Mouse (Mus musculus): ENCODE measurements around the gene Olfr970.
"Not testable (repeated sequence)": the region's sequence is repeated elsewhere in the genome, so short reads cannot be mapped to it uniquely, and the experiment has no call there.

Olfr970 gene

DNA sequence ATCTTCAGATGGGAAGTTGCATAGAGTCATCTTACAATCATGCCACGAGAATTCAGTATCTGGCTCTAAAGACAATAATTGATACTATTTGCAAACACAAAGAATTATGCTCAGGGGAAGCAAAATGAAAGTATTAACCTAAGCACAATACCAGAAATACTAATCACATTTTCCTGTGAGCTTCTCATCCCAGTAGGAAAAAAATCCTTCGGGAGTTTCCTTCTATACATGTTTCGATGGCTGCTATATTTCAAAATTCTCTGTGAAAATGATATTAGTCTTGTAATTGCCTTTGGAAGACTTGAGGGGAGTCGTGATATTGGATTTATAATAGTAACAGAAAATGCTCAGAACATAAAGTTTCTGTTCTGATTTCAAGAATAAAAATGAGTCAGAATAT, at the start of gene Olfr970:
TSS of gene Olfr970 (plus strand) at position 301 of the 400 bp plus-strand sequence.
- no peak for DNase-seq (ENCODE audit: low spot score in 2 of 2)

DNA sequence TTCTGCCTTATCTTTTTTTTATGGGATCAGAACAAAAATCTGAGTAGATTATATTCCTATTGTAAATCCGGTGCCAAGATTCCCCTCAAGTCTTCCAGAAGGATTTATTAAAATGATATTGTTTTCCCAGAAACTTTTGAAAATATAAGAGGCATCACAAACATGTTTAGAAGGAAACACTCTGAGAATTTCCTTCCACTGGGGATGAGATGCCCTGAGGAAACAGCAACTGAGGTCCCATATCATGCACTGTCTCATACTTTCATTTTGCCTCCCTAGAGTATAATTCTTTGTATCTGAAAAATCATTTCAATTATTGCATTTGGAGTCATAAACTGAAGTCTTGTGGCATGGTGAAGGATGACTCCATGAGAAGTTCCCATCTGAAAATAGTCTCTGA, 25.5 kb upstream of the Olfr970 start, which contains the start of gene Olfr968:
TSS of gene Olfr968 (minus strand) at position 101 of the 400 bp plus-strand sequence.
- DNase-seq (ENCODE audit: low spot score in 2 of 2), result no peak

DNA sequence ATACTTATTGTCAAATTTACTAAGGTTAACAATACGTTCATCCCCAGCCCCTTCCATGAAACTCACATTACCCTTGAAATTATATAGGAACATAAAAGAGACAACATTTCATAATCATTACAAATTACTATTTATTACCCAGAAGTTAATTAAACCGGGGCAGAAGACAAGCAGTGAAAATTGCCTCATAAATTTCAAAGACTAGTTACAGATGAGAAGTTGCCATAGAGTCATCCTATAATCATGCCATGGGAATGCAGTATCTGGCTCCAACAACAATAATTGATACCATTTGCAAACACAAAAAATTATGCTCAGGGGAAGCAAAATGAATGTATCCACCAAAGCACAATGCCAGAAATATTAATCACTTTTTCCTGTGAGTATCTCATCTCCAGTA, 18.1 kb upstream of the Olfr970 start, which contains the start of gene Olfr969:
TSS of gene Olfr969 (plus strand) at position 388 of the 400 bp plus-strand sequence.
- no peak for DNase-seq (ENCODE audit: low spot score in 2 of 2)

DNA sequence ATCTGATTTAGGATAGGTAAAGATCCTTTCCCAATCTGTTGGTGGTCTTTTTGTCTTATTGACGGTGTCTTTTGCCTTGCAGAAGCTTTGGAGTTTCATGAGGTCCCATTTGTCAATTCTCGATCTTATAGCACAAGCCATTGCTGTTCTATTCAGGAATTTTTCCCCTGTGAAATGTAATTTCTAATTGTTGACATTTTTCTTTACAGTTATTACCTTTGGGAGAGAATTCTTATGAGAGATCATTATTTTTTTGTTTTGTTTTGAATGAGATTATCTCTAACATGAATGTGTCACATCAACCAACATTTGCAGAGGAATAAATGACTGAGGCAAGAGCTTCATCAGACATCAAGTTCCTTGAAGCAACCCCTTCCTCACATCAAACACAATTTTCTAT, 27.9 kb downstream of the Olfr970 start, which contains the start of gene Olfr971:
TSS of gene Olfr971 (plus strand) at position 301 of the 400 bp plus-strand sequence.
- DNase-seq (ENCODE audit: low spot score in 2 of 2), result not testable (repeated sequence)

DNA sequence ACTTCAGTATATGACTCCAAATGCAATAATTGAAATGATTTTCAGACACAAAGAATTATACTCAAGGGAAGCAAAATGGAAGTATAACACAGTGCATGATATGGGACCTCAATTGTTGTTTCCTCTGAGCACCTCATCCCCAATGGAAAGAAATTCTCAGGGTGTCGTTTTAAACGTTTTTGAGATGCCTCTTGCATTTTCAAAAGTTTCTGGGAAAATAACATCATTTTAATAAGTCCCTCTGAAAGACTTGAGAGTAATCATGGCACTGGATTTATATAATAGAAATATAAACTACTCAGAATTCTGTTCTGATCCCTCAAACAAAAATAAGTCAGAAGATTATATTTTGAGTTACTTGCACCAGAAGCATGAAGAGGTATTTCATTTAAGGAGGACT, 57.5 kb downstream of the Olfr970 start, which contains the start of gene Olfr972:
TSS of gene Olfr972 (plus strand) at position 301 of the 400 bp plus-strand sequence.
- DNase-seq (ENCODE audit: low spot score in 2 of 2), result no peak

Measured in right cerebral cortex, postnatal 10 days (tissue).